Mouse (Mus musculus): ENCODE results near the gene Elane. TPM values are rescaled to one million over a fixed set of nuclear protein-coding genes. Genes with fewer than 3 reads are reported as not detected.

Gene Elane
- polyA plus RNA-seq, 1 experiment from 2014 or later: not detected

- no peak overlapping the region for H3K27ac ChIP-seq
- WGBS: 93% methylated on average over 26 of the region's 26 CpGs
- H3K36me3 ChIP-seq (ENCODE audit: poor library complexity, severe bottlenecking): peaks cover 91% of the 10 kb centered on the region
- ATAC-seq: no peak
- H3K4me3 ChIP-seq: no peak overlapping the region
- H3K27me3 ChIP-seq: no peaks in the 10 kb centered on the region
- H3K4me1 ChIP-seq: peaks cover 51% of the 10 kb centered on the region
- peak overlapping the region; percentile 6; the same call in 1 of the 2 replicates for H3K9ac ChIP-seq
- H3K9me3 ChIP-seq (replicated peaks): no peaks in the 10 kb centered on the region
- H3K4me2 ChIP-seq: no peak overlapping the region
Measured at GRCm38 (mm10) chr10:79860079-79860911, 25.8 kb upstream of the Elane start.

- H3K36me3 ChIP-seq (ENCODE audit: poor library complexity, severe bottlenecking): peaks cover 100% of the 10 kb centered on the region
- no peak for ATAC-seq
- H3K27me3 ChIP-seq: no peaks in the 10 kb centered on the region
- no peak overlapping the region for H3K4me3 ChIP-seq
- WGBS: 81% methylated on average over 25 of the region's 25 CpGs
- H3K27ac ChIP-seq: peak overlapping the region; percentile 44; the same call in 1 of the 2 replicates
- no peak overlapping the region for H3K9ac ChIP-seq
- H3K4me2 ChIP-seq: no peak overlapping the region
- peaks cover 49% of the 10 kb centered on the region for H3K4me1 ChIP-seq
- no peaks in the 10 kb centered on the region for H3K9me3 ChIP-seq (replicated peaks)
Measured at GRCm38 (mm10) chr10:79861230-79862048, 24.6 kb upstream of the Elane start.

GRCm38 (mm10) chr10:79862049-79862788 lies 23.8 kb upstream of the Elane start:
- Histone ChIP-seq H3K4me1 (peaks cover 43% of the 10 kb centered on the region), H3K9ac (no peak overlapping the region), H3K27ac (no peak overlapping the region), H3K9me3 (replicated peaks) (no peaks in the 10 kb centered on the region), H3K4me3 (no peak overlapping the region), H3K4me2 (no peak overlapping the region), H3K36me3 (ENCODE audit: poor library complexity, severe bottlenecking) (peaks cover 100% of the 10 kb centered on the region), H3K27me3 (no peaks in the 10 kb centered on the region)
- no peak for ATAC-seq
- WGBS: 82% methylated on average over 23 of the region's 23 CpGs

GRCm38 (mm10) chr10:79862925-79863324 lies 23.1 kb upstream of the Elane start:
- H3K4me2 ChIP-seq: no peak overlapping the region
- no peaks in the 10 kb centered on the region for H3K9me3 ChIP-seq (replicated peaks)
- H3K4me3 ChIP-seq: no peak overlapping the region
- no peak overlapping the region for H3K27ac ChIP-seq
- no peaks in the 10 kb centered on the region for H3K27me3 ChIP-seq
- no peak for ATAC-seq
- H3K36me3 ChIP-seq (ENCODE audit: poor library complexity, severe bottlenecking): peaks cover 97% of the 10 kb centered on the region
- no peak overlapping the region for H3K9ac ChIP-seq
- peaks cover 39% of the 10 kb centered on the region for H3K4me1 ChIP-seq
- WGBS: 84% methylated on average over 10 of the region's 10 CpGs

GRCm38 (mm10) chr10:79864351-79865188 lies 21.5 kb upstream of the Elane start:
- peaks cover 30% of the 10 kb centered on the region for H3K4me1 ChIP-seq
- peaks cover 86% of the 10 kb centered on the region for H3K36me3 ChIP-seq (ENCODE audit: poor library complexity, severe bottlenecking)
- H3K9ac ChIP-seq: no peak overlapping the region
- H3K27me3 ChIP-seq: no peaks in the 10 kb centered on the region
- 0 out of 2 replicates have a peak overlapping the region, but pooled peaks have one; percentile 2 for H3K4me3 ChIP-seq
- H3K9me3 ChIP-seq (replicated peaks): no peaks in the 10 kb centered on the region
- peak; percentile 9 for ATAC-seq
- WGBS: 57% methylated on average over 10 of the region's 10 CpGs
- H3K27ac ChIP-seq: peak overlapping the region; percentile 57
- H3K4me2 ChIP-seq: no peak overlapping the region; the same call in 1 of the 2 replicates

GRCm38 (mm10) chr10:79865189-79865601 lies 20.9 kb upstream of the Elane start:
- 0 out of 2 replicates have a peak overlapping the region, but pooled peaks have one; percentile 2 for H3K4me3 ChIP-seq
- ATAC-seq: peak; percentile 23
- peaks cover 28% of the 10 kb centered on the region for H3K4me1 ChIP-seq
- peaks cover 86% of the 10 kb centered on the region for H3K36me3 ChIP-seq (ENCODE audit: poor library complexity, severe bottlenecking)
- no peaks in the 10 kb centered on the region for H3K27me3 ChIP-seq
- no peak overlapping the region; the same call in 1 of the 2 replicates for H3K4me2 ChIP-seq
- H3K9ac ChIP-seq: no peak overlapping the region
- 67% methylated on average over 12 of the region's 12 CpGs for WGBS
- peak overlapping the region; percentile 57; the same call in 1 of the 2 replicates for H3K27ac ChIP-seq
- H3K9me3 ChIP-seq (replicated peaks): no peaks in the 10 kb centered on the region

- no peak overlapping the region for H3K4me2 ChIP-seq
- H3K9me3 ChIP-seq (replicated peaks): no peaks in the 10 kb centered on the region
- peaks cover 83% of the 10 kb centered on the region for H3K36me3 ChIP-seq (ENCODE audit: poor library complexity, severe bottlenecking)
- peaks cover 28% of the 10 kb centered on the region for H3K4me1 ChIP-seq
- no peaks in the 10 kb centered on the region for H3K27me3 ChIP-seq
- WGBS: 79% methylated on average over 19 of the region's 19 CpGs
- peak overlapping the region; percentile 57 for H3K27ac ChIP-seq
- no peak overlapping the region for H3K9ac ChIP-seq
- no peak; the same call in 1 of the 2 replicates for ATAC-seq
- H3K4me3 ChIP-seq: no peak overlapping the region
Measured at GRCm38 (mm10) chr10:79865801-79866295, 20.2 kb upstream of the Elane start.

- peaks cover 35% of the 10 kb centered on the region for H3K4me1 ChIP-seq
- no peak overlapping the region for H3K27ac ChIP-seq
- H3K9me3 ChIP-seq (replicated peaks): no peaks in the 10 kb centered on the region
- no peak overlapping the region for H3K4me3 ChIP-seq
- H3K4me2 ChIP-seq: no peak overlapping the region
- peaks cover 83% of the 10 kb centered on the region for H3K36me3 ChIP-seq (ENCODE audit: poor library complexity, severe bottlenecking)
- H3K27me3 ChIP-seq: no peaks in the 10 kb centered on the region
- no peak for ATAC-seq
- 87% methylated on average over 11 of the region's 11 CpGs for WGBS
- no peak overlapping the region for H3K9ac ChIP-seq
Measured at GRCm38 (mm10) chr10:79866601-79867000, 19.4 kb upstream of the Elane start.

- Histone ChIP-seq H3K27me3 (no peaks in the 10 kb centered on the region), H3K36me3 (ENCODE audit: poor library complexity, severe bottlenecking) (peaks cover 35% of the 10 kb centered on the region), H3K4me3 (peak overlapping the region; percentile 74), H3K9ac (no peak overlapping the region), H3K4me2 (peak overlapping the region; percentile 78), H3K27ac (no peak overlapping the region; the same call in 1 of the 2 replicates), H3K9me3 (replicated peaks) (no peaks in the 10 kb centered on the region), H3K4me1 (peaks cover 50% of the 10 kb centered on the region)
- no peak for ATAC-seq
- 82% methylated on average over 8 of the region's 8 CpGs for WGBS
Measured at GRCm38 (mm10) chr10:79871845-79872244, 14.2 kb upstream of the Elane start.

GRCm38 (mm10) chr10:79872862-79873261 lies 13.2 kb upstream of the Elane start:
- 0 out of 2 replicates have a peak, but pooled peaks cover 6% of the 10 kb centered on the region for H3K27me3 ChIP-seq
- peak overlapping the region; percentile 94 for H3K9ac ChIP-seq
- H3K4me2 ChIP-seq: peak overlapping the region; percentile 78
- peaks cover 45% of the 10 kb centered on the region for H3K4me1 ChIP-seq
- 44% methylated on average over 3 of the region's 3 CpGs for WGBS
- H3K36me3 ChIP-seq (ENCODE audit: poor library complexity, severe bottlenecking): peaks cover 27% of the 10 kb centered on the region
- ATAC-seq: no peak
- H3K27ac ChIP-seq: peak overlapping the region; percentile 94
- H3K9me3 ChIP-seq (replicated peaks): no peaks in the 10 kb centered on the region
- H3K4me3 ChIP-seq: peak overlapping the region; percentile 74

All from forebrain, embryonic 13.5 days (tissue).